Mouse (Mus musculus) thymus, postnatal 14 days (tissue): ENCODE results near the gene Lfng.
A peak's percentile ranks its signal among the peaks of the same experiment; 100 is the strongest.

ENCODE experiments used
- DNase-seq: peaks from one replicate; pipeline ENCODE4 v3.0.0; 2021

Lfng gene

GRCm38 (mm10) chr5:140617714-140618113 is 10.6 kb downstream of the Lfng start:
- peak; percentile 78 for DNase-seq

DNA sequence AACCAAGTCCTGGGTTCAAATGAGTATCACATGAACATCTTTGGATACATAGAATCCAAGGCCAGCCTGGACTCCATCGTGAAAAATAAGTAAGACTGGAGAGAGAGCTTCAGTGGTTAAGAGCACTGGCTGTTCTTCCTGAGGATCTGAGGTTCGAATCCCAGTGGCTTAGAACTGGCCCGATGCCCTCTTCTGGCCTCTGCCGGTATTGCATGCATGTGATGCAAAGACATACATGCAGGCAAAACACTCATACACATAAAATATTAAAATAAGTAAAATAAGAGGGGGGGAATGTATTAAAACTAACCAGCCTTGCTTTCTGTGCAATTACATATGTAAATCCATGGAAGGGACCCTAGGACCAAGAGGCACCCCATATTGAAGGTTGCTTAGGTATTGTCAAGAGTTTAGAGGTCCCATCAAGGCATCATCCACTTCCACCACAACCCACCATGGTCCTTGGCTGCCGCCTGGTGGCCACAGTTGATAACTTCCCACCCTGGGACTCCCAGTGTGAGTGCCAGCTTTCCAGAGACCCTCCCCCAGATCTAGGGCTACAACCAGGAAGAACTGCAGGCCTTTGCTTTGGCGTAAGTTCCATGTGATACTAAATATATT is 12.1 kb downstream of the Lfng start:
- peak; percentile 88 for DNase-seq

DNA sequence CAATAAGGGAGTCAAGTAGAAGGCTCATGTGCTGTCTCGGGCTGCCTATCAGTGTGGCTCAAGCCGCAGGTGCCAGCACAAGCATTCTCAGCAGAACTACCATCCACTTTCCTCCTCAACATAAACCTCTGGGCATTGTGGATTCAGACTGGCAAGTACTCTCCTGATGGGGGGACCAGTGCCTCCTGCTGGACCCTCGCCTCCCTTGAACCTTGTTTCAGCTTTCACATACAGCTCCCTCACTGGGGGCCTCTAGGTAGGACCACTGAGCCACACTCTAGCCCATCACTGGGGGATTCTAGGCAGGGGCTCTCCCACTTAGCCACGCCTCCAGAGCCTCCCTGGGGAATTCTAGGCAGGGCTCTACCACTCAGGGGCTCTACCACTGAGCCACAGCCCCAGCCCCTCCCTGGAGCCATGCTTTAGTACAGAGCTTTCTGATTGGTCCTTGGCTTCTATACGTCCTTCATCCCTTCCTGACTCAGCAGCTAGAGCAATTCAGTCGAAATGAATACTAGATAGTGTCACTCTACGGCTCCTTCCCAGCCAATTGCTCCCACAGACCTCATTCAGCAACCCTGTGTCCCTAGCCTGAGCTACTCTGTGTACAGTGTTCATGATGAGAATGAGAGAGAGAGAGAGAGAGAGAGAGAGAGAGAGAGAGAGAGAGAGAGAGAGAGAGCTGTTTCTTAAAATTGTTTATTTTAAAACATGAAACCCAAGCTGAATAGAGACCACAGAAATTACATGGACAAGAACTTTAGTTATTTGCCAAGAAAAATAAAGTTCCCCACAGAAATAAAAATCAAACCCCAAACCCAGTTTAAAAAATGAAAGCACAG is 13.0 kb downstream of the Lfng start:
- DNase-seq = peak; percentile 24

DNA sequence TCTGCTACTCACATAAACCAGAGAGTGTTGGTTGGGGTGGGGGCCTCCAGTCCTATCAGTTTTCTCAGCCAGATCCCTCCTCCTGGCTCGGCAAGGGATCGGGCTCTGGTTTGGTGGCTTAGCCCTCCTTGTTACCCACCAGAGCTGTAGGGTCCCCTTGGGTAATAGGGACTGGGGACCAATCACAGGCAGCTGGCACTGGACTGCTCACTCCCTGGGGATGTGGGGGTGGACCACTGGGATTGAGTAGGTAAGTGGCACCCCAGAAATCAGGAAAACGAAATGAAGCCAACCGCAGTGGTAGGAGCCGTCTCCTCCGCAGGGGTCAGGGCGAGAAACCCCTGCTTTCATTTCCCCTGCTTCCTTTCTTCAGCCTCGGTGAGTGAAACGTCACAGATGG is 14.0 kb downstream of the Lfng start:
- DNase-seq = no peak

DNA sequence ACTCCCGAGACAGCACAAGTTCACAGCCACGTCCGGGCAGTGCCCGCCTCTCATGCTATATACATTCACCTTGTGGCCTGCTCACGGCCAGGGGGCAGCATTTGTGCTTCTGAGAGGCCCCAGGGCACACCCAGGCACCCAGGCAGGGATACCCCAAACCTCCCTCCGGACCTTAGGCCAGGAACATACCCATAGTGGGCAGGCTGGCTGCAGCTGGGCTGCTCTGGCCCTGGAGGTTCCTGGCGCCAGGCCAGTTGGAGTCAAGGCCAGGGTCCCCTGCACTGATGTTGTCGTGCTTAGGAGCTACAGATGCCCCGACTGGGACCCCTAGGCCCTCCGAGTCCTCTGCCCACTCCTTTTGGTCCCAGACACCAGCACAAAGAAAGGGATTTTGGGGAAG is 14.4 kb downstream of the Lfng start:
- peak; percentile 5 for DNase-seq

DNA sequence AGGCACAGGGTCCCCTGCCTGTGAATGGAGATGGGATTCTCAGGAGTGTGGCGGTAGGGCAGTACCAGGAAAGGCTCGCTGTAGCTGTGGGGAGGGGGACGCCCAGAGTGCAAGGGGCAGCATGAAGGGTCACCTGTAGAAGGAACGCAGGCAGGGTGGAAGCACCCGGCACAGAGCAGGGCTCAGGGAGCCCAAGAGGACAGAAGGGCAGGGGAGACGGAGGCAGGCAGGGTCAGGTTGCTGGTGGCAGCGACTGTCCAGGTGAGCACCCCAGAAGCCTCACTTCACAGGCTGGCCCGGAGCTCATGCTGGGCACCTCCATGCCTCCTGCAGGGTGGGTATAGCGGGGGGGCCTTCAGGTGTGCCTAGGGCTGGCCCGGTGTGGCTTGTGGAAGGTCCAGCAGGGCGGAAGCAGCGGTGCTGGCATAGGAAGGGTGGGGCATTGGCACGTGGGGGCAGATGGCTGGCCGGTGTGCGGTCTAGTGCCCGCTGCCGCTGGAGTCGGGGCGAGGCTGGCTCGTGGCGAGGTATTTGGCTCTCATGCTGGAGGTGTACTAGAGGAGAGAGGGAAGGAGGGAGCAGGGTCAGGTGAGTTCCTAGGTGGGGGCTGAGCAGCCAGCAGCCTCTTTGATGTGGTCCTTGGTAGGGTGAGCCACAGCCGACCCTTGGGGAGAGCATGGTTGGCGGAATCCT is 16.0 kb downstream of the Lfng start:
- DNase-seq = peak; percentile 7

DNA sequence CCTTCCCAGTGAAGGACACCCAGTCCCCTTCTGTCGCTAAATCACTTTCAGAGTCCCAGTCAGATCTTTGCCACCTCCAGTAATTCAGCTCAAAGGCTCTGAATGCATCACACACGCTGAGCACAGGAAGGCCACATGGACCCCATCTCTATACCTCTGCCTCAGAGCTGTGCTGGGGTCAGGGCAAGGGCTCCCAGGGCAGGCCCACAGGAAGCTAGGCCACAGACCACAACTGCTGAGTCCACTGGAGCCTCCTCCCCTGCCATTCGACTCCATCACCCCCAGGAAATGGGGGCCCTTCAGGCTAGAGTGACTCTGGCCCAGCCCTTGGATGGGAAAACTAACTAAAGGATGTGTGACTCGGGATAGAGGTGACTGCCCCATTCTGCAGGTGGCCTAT is 16.7 kb downstream of the Lfng start:
- no peak for DNase-seq

DNA sequence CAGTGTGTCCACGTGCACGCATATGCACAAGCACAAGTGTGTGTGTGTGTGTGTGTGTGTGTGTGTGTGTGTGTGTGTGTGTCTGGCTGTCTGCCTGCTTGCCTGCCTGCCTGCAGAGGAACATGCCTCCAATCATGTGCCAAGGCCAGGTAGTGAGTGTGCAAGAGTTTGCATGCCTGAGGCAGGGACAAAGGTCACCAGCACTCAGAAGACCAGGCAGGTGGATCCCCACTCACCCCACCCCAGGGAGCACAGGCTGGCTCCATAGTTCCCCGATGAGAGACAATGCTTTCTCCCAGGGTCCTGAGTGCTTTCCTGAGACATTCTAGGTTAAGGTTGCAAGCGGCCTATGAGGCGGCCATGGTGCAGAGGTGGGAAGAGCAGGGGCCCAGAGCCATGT is 17.1 kb downstream of the Lfng start:
- DNase-seq = no peak

DNA sequence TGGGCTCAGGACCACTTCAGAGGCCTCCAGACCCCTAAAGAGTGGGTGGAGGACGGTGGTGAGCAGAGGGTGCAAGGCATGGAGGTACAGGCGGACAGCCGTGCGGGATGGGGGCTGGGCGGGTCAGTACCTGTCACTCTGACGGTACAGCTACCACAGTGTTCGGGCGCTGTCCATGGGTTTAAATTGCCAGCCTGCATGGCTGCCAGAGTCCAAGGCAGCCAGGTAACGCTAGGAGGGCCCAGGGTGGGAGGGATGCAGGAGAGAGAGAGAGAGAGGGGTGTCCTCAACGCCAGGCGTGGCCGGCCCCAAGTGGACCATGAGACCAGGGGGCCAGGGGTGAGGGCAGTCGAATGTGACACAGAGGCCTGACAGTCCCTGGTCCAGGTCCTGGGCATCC is 17.8 kb downstream of the Lfng start:
- no peak for DNase-seq

- DNase-seq = no peak
These were observed 20.5 kb downstream of the Lfng start for GRCm38 (mm10) chr5:140627580-140627979.

- DNase-seq = no peak
These were observed 21.9 kb downstream of the Lfng start for GRCm38 (mm10) chr5:140628995-140629394.

- no peak for DNase-seq
These were observed 26.3 kb downstream of the Lfng start for GRCm38 (mm10) chr5:140633432-140633831.

DNA sequence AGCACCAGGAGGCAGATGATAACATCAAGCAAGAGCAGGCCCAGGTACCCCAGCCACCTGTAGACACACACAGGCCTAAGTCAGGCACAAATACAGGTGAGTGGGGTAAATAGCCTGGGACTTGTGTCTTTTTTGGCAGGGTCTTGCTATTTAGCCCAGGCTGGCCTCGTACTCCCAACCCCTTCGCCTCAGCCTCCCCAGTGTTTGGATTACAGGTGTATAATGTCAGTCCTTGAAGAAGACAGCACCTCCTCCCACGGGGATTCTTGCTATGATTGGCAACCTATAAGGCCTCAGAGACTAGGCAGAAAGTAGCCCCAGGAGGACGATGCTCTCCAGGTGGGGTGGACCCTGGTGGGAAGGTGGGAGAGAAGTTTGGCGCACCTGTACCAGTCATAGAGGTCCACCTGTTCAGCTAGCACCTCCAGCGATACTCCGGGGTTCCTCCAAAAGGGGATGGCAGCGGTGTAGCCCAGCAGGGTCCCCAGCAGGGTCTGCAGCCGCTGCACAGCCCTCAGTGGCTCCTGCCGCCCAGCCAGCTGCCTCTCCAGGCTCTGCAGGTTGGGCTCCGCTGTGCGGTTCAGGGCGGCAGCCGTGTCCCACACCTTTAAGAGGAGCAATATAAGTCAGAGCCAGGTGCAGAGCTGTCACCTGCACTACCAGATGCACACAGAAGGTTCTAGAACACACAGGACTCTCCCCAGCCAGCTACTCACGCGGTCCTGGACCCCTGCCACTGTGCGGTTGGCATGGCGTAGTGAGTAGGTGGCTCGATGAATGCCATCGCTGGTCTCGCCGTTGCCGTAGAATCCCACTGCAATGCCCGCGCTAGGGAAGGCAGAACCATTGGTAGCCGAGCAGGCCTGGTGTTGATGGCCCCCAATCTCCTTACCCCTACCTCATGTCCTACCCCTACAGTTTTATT is 27.9 kb downstream of the Lfng start:
- DNase-seq = no peak

DNA sequence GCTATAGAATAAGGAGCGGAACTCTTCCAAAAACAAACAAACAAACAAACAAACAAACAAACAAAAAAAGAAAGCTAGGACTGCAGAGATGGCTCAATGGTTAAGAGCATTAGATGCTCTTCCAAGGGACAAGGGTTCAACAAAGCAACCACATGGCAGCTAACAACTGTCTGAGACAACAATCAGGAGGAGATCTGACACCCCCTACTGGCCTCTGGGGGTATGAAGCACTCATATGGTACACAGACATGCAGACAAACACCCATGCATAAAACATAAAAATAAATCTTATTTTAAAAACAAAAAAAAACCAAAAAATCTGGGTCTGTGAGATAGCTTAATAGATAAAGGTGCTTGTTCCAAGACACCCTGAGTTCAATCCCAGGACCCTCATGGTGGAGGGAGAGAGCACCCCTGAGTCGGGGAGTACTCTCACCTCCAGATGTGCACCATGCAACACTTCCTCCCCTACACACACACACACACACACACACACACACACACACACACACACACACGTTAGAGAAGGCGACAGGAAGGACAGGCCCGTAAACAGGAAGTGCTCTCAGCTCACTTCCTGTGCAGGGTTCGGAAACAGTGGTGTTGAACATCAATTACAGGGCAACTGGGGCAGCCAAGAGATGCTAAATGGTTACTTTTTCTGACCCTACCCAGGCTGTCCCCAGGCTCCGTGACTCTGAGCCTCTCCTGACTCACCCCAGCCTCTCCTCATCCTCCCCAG is 29.4 kb downstream of the Lfng start:
- peak; percentile 56 for DNase-seq

GRCm38 (mm10) chr5:140637058-140637410 is 29.9 kb downstream of the Lfng start:
- peak; percentile 6 for DNase-seq

- peak; percentile 12 for DNase-seq
These were observed 30.9 kb downstream of the Lfng start for GRCm38 (mm10) chr5:140637989-140638388.

- no peak for DNase-seq
These were observed 31.4 kb downstream of the Lfng start for GRCm38 (mm10) chr5:140638484-140638883.

DNA sequence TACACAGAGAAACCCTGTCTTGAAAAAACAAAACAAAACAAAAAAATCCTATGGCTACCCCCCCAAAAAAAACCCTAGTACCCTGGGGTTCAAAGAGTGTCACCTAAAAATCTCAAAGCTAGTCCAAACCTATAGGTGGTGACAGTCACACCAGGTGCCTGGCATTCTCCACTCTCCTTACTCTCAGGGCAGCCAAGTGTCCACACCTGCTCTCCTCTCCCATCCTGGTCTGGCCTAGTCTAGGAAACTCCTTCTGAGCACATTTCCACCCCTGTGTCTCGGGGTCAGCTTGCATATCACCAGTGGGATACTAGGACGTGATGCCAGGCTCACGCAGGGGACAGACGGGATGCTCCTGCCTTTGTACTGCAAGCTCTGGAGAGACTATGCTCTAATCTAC is 32.2 kb downstream of the Lfng start:
- DNase-seq = no peak

DNA sequence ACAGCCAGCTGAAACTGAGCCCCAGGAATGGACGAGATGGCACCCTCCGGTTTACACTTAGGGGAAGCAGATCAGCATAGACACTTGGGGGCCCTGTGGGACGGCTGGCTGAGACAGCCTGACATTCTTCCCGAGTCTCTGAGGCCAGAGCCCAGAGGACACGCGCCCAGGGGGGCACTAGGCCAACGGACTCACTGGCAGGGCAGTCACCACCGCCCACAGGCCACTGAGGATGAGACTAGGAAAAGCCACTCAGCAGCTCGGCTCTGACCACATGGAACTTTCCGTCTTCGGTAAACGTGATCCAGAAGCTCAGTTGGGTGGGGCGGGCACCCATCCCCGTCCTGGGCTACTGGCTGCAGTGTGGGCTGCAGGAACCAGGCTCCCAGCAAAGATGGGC is 32.8 kb downstream of the Lfng start:
- no peak for DNase-seq

DNA sequence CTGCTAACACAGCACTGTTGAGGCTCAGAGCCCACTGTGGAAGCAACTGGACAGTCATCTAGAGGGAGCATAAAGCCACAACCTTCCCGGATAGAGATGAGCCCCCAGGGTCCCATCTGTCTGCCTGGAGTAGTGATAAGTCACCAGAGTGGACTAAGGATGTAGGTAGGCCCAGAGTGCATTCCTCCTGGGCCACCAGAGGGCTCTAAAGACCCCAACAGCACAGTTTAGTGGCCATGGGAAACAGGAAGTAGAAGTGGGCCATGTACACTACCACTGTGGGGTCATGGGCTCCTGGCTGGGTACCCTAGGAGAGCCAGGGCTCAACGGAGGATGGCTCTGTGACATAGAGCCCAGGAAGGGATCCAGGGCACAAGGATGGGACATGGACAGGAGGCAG is 33.7 kb downstream of the Lfng start:
- peak; percentile 12 for DNase-seq

DNA sequence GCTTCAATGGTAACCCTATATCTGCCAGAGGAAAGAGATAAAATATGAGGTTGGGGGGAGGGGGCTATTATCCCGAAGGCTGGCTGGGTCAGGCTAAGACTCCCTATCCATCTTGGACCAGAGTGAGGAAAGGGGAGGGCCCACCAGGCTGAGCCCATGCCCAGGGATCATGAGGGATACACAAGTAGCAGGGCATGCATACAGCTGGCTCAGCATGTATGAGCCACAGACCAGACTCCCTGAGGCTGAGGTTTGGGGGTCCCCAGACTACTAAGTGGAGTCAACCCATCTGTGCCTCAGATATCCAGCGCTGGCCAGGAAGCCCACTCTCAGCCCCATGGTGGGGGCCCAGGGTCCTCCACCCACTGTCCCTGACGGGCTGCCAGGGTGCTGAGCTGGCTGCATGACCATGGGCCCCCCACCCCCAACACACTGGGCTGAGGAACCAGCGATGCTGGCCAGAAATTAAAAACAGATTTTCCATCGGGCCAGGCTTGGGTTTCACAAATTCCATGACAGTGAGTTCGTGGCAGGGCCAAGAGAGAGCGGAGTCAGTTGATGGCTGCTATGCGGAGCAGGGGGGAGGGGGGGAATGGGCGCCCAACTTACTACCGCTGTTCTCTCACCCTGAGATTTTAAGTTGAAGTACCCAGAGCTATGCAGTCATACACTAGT is 34.3 kb downstream of the Lfng start:
- DNase-seq = no peak

DNA sequence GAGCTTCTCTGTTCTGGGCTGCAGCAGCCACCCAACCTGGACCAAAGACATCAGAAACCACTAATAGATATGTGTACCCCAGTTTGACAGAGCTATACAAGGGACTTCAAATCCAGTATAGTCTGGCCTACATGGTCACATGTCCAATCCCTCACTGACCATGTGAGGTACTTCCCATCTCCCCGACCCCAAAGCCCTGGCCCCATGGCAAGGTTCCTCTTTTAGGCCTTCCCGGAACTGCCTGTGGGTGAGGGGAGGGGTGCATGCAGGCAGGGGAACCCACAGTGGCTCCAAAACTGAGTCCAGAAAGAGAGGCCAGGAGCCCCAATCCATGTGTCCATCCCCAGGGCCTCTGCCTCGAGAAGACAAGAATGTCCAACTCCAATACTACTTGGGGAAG is 35.0 kb downstream of the Lfng start:
- DNase-seq = peak; percentile 14
